Mouse (Mus musculus) embryonic facial prominence, embryonic 10.5 days (tissue): ENCODE results near the gene Cdan1. TPM values are rescaled to one million over a fixed set of nuclear protein-coding genes. Genes with fewer than 3 reads are reported as not detected.

Experiments used
- DNase-seq: peaks from one replicate; pipeline ENCODE4 v3.0.0-alpha.2; 2017; ENCODE audit warnings: low spot score
- H3K27ac ChIP-seq: fragments of 300-500 bp; sonication (generic); replicated peaks from 2 replicates; pipeline ENCODE4 v1.5.1; 2016; ENCODE audit warnings: mild to moderate bottlenecking
- H3K27me3 ChIP-seq: fragments of 300-500 bp; sonication (generic); replicated peaks from 2 replicates; pipeline ENCODE4 v1.6.1; 2016; ENCODE audit warnings: low read depth, mild to moderate bottlenecking; ENCODE audit not compliant: poor library complexity, severe bottlenecking
- H3K36me3 ChIP-seq: fragments of 300-500 bp; sonication (generic); replicated peaks from 2 replicates; pipeline ENCODE4 v1.6.1; 2016; ENCODE audit warnings: mild to moderate bottlenecking, moderate library complexity
- H3K4me1 ChIP-seq: fragments of 300-500 bp; sonication (generic); 2 replicates; pipeline ENCODE4 v1.6.1; 2016
- H3K4me3 ChIP-seq: fragments of 300-500 bp; sonication (generic); 2 replicates; pipeline ENCODE4 v1.5.1; 2016; ENCODE audit warnings: mild to moderate bottlenecking, moderate library complexity
- H3K9me3 ChIP-seq: fragments of 300-500 bp; sonication (generic); 2 replicates; pipeline ENCODE4 v1.6.1; 2016; ENCODE audit warnings: mild to moderate bottlenecking
- WGBS: fragments of 180-500 bp; shearing (Covaris S2); methylation state at CpG from one replicate; pipeline ENCODE4 v1.1.7; 2016; 5-methylcytosine and 5-hydroxymethylcytosine counted together
- polyA plus RNA-seq: library from polyadenylated mRNA; unstranded; fragments of >200 nt; fragmentation: Nextera tagmentation; extraction: Ambion mirVana; gene quantifications from 2 replicates; pipeline ENCODE4 v1.2.1, GENCODE M21; 2016

Cdan1 gene
- 5.6 and 5.7 TPM in 2 replicates for polyA plus RNA-seq

DNA sequence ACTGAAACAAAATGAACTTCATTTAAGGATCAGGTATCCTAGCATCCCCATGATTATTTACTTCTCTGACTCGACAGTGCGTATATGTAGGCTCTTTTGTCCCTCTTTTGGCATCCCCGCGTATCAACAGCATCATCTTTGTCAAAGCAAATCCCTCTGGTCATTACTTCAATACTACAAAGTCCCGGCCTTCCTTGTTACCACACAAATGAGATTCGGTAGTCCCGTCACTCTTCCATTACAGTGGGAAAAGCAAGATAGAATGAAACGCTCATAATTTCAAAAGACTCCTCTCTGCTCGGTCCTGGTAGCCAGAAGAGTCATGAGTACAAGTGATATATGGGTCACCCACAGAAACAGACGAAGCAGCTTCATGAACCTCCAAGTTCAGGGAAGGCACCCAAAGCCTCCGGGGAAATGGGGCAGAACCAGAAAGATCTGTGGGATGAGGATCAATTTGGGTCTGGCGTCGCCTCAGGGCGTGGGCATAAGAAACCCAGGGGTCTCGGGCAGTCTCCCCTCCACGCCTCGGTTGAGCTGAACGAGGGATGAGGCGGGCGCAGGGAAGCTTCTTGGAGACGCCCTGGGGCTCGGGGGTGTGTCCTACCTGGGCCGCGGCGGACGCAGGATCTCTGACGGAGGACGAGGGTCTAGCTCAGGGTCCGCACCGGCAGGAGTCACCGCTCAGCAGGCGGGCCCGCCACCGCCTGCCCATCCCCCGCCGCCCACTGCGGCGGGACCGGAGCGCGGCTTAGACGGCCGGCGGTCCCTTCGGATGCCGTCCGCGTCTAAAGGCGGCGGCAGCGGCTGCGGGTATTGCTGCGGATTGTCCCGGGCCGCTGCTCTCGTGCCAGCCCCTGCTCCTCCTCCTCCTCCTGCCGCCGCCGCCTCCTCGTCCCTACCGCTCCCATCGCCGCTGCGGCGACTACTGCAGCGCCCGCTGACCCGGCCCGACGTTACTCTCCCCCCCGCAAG lies at the start of gene Cdan1:
Gene Cdan1 (minus strand): TSS at position 680 of the 975 bp plus-strand sequence.
- Histone ChIP-seq H3K4me3 (peak within 1 kb of the TSS; percentile 95), H3K36me3 (no peaks in the 10 kb centered on the region), H3K9me3 (no peaks in the 10 kb centered on the region), H3K27me3 (no peaks in the 10 kb centered on the region), H3K4me1 (peaks cover 14% of the 10 kb centered on the region), H3K27ac (peak within 1 kb of the TSS; percentile 91)
- DNase-seq, result peak; percentile 69
- under 1% methylated on average over 70 of the region's 71 CpGs for WGBS

DNA sequence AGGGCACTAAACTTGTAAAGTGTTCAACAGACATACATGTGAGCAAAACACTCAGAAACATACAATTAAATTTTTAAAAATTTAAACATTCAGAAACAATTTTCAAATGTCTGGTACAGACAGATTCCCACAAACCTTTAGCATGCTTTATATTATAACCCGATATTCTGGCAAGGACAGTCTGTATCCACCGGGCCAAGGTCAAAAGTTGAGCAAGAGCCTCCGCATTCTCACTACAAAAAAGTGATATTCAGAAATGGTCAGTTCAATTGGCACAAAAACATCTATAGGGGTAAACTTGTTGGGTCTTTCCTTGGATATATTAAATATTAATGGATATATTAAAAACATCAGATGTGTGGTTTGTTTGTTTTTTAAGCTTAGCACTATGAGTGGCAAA lies 46.4 kb upstream of the Cdan1 start:
- H3K9me3 ChIP-seq, result no peaks in the 10 kb centered on the region

GRCm38 (mm10) chr2:120887601-120888000 lies 37.7 kb upstream of the Cdan1 start:
- Histone ChIP-seq H3K27me3 (no peaks in the 10 kb centered on the region), H3K4me1 (no peaks in the 10 kb centered on the region), H3K4me3 (no peak overlapping the region), H3K36me3 (peaks cover 76% of the 10 kb centered on the region), H3K9me3 (no peaks in the 10 kb centered on the region), H3K27ac (no peak overlapping the region)
- DNase-seq, result no peak
- 95% methylated on average over 5 of the region's 5 CpGs for whole genome bisulfite sequencing

More for the DNA sequence above, 46.4 kb upstream of the Cdan1 start:
- Histone ChIP-seq H3K36me3 (peaks cover 96% of the 10 kb centered on the region), H3K27ac (no peak overlapping the region), H3K4me1 (no peaks in the 10 kb centered on the region), H3K27me3 (no peaks in the 10 kb centered on the region), H3K4me3 (no peak overlapping the region)
- 97% methylated on average over 3 of the region's 3 CpGs for WGBS
- no peak for DNase-seq

DNA sequence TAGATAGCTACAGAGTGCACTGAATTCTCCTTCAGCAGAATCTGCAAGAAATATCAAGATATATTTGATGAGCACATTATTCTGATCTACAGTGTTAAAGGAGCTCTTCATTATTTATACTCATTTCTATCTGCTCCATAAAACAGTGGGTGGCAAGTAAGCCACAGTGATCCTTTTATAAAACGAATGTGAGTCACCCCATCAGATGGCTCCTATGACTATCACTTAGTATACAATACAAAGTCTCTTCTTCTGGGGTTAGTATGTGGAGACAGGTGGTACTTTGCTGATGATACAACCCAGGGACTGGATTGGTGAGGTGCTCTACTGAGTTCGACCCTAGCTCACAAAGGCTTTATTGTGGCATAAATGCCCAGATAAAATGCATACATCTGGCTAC lies 23.3 kb upstream of the Cdan1 start:
- Histone ChIP-seq H3K4me3 (no peak overlapping the region), H3K36me3 (peaks cover 81% of the 10 kb centered on the region), H3K27me3 (no peaks in the 10 kb centered on the region), H3K4me1 (no peaks in the 10 kb centered on the region), H3K27ac (no peak overlapping the region), H3K9me3 (no peaks in the 10 kb centered on the region)
- DNase-seq, result no peak
- 84% methylated on average over 2 of the region's 2 CpGs for WGBS

DNA sequence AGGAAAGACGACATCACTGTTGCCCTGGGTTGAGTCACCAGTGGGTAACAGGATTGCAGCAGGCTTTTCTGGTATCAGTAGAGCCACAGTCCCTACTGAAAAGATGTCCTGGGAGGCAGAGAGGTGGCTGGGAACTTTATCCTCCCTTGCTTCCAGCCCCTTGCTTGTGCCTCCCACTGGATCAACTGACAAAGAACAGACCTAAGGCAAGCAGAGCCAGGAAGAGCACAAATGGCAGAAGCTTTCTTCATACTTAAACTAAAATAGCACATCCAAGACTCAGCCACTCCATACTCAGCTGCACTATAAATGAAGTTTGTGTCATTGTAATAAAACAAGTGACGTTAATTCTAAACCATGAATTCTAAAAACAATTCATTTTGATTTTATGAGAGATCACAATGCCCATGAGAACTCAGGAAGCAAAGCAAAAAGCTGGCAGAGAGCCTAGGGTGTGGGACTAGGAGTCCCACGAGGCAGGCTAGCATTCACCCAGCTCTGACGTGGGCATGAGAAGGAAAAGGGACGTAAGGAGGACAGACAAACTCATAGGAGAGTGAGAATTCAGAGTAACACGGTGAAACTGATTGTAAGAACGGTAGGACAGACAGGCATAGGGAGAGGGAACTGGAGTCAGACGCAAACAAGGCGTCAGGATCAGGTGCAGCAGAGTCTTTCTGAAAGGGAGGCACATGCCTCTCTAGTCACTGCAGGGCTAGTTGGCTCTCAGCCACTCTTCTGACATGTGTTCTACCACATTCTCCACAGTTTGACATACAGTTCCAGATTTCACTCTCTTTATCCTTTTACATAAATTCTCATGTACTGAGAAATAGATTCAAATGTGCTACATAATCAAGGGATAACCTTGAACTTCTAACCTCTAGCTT lies 21.8 kb upstream of the Cdan1 start:
- Histone ChIP-seq H3K27ac (no peak overlapping the region), H3K9me3 (no peaks in the 10 kb centered on the region), H3K36me3 (peaks cover 80% of the 10 kb centered on the region), H3K27me3 (no peaks in the 10 kb centered on the region), H3K4me3 (no peak overlapping the region), H3K4me1 (no peaks in the 10 kb centered on the region)
- 90% methylated on average over 9 of the region's 9 CpGs for WGBS
- no peak for DNase-seq

- Histone ChIP-seq H3K4me1 (no peaks in the 10 kb centered on the region), H3K4me3 (no peak overlapping the region), H3K36me3 (peaks cover 86% of the 10 kb centered on the region), H3K27ac (no peak overlapping the region), H3K9me3 (no peaks in the 10 kb centered on the region), H3K27me3 (no peaks in the 10 kb centered on the region)
- DNase-seq, result no peak
- WGBS, result 91% methylated on average over 5 of the region's 5 CpGs
Measured at GRCm38 (mm10) chr2:120867336-120867735, 17.4 kb upstream of the Cdan1 start.

- H3K36me3 ChIP-seq, result peaks cover 86% of the 10 kb centered on the region
- no peaks in the 10 kb centered on the region for H3K4me1 ChIP-seq
- WGBS, result 29% methylated on average over 1 of the region's 1 CpGs
Measured at GRCm38 (mm10) chr2:120866561-120866960, 16.6 kb upstream of the Cdan1 start.

DNA sequence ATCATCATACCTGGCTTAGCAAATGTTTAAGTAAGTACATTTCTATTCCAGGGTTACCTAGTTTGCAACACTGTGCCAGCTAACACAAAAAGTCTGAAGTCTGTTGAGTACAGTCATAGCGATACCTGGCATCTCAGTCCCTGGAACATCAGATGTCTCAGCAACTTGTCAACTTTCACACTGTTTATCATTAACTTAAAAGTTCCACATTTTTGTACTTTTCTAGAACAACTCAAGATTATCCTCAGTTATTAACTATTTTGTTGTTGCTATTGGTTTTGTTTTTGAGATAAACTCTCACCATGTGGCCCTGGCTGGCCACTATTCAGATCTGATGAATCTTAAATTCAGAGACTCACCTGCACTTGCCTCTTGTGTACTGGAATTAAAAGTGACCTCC lies 13.5 kb upstream of the Cdan1 start:
- no peak overlapping the region for H3K27ac ChIP-seq
- no peaks in the 10 kb centered on the region for H3K27me3 ChIP-seq
- no peak overlapping the region for H3K4me3 ChIP-seq
- no peaks in the 10 kb centered on the region for H3K9me3 ChIP-seq
- WGBS, result 98% methylated on average over 1 of the region's 1 CpGs
- DNase-seq, result no peak
- peaks cover 85% of the 10 kb centered on the region for H3K36me3 ChIP-seq
- no peaks in the 10 kb centered on the region for H3K4me1 ChIP-seq

More at GRCm38 (mm10) chr2:120866561-120866960, 16.6 kb upstream of the Cdan1 start:
- Histone ChIP-seq H3K9me3 (no peaks in the 10 kb centered on the region), H3K4me3 (no peak overlapping the region), H3K27ac (no peak overlapping the region), H3K27me3 (no peaks in the 10 kb centered on the region)
- peak; percentile 48 for DNase-seq

GRCm38 (mm10) chr2:120860699-120861098 lies 10.8 kb upstream of the Cdan1 start:
- Histone ChIP-seq H3K4me3 (no peak overlapping the region), H3K27me3 (no peaks in the 10 kb centered on the region), H3K4me1 (no peaks in the 10 kb centered on the region), H3K9me3 (no peaks in the 10 kb centered on the region), H3K27ac (no peak overlapping the region), H3K36me3 (peaks cover 62% of the 10 kb centered on the region)
- 83% methylated on average over 1 of the region's 1 CpGs for WGBS
- no peak for DNase-seq

DNA sequence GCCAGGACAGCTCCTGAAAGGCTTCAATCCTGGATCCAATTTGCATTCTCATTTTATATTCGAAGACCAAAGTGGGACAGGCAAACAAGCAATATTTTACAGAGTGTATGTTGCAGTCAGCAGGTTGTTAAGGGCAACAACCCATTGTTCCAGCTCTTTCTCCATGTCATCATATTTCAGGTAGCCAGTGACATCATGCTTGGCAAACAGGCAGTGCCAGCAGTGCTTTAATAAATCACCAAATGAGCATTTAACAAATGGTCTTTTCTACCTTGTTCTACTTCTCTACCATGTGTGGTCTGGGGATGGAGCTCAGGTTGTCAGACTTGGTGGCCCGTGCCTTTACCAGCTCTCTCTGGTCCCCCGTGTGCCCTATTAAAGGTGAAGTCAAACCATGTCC lies 8.2 kb upstream of the Cdan1 start:
- H3K4me3 ChIP-seq, result no peak overlapping the region
- no peaks in the 10 kb centered on the region for H3K9me3 ChIP-seq
- DNase-seq, result no peak
- 86% methylated on average over 3 of the region's 3 CpGs for WGBS
- no peaks in the 10 kb centered on the region for H3K27me3 ChIP-seq
- peaks cover 37% of the 10 kb centered on the region for H3K36me3 ChIP-seq
- no peak overlapping the region for H3K27ac ChIP-seq
- H3K4me1 ChIP-seq, result no peaks in the 10 kb centered on the region

GRCm38 (mm10) chr2:120853151-120853550 lies 3.2 kb upstream of the Cdan1 start:
- Histone ChIP-seq H3K9me3 (no peaks in the 10 kb centered on the region), H3K4me3 (no peak overlapping the region), H3K36me3 (no peaks in the 10 kb centered on the region), H3K4me1 (peaks cover 14% of the 10 kb centered on the region), H3K27ac (no peak overlapping the region), H3K27me3 (no peaks in the 10 kb centered on the region)
- no peak for DNase-seq
- WGBS, result 82% methylated on average over 3 of the region's 3 CpGs

- no peak overlapping the region for H3K27ac ChIP-seq
- no peak overlapping the region for H3K4me3 ChIP-seq
- DNase-seq, result no peak
- 48% methylated on average over 1 of the region's 1 CpGs for WGBS
- no peaks in the 10 kb centered on the region for H3K36me3 ChIP-seq
- peaks cover 14% of the 10 kb centered on the region for H3K4me1 ChIP-seq
- H3K9me3 ChIP-seq, result no peaks in the 10 kb centered on the region
- no peaks in the 10 kb centered on the region for H3K27me3 ChIP-seq
Measured at GRCm38 (mm10) chr2:120852626-120853025, 2.7 kb upstream of the Cdan1 start.
